Mouse (Mus musculus) liver, postnatal 0 days (tissue): Measurements from ENCODE around the gene Patz1. TPM values are rescaled to one million over a fixed set of nuclear protein-coding genes. Genes with fewer than 3 reads are reported as not detected.

Source experiments
- ATAC-seq: fragments of 200-750 bp; cut with Nextera tagmentation; 2 replicates; pipeline ENCODE4 v1.8.0; 2017; ENCODE audit warnings: mild to moderate bottlenecking, moderate library complexity
- DNase-seq: peaks from one replicate; pipeline ENCODE4 v3.0.0-alpha.2; 2016
- H3K27ac ChIP-seq: fragments of 300-500 bp; sonication (generic); 2 replicates; pipeline ENCODE4 v1.5.1; 2014; ENCODE audit warnings: antibody characterized with exemption, moderate library complexity, mild to moderate bottlenecking, low read depth
- H3K27me3 ChIP-seq: fragments of 300-500 bp; sonication (generic); 2 replicates; pipeline ENCODE4 v1.6.1; 2014; ENCODE audit warnings: low read length, control low read depth, mixed read lengths; ENCODE audit not compliant: insufficient read depth
- H3K36me3 ChIP-seq: fragments of 300-500 bp; sonication (generic); replicated peaks from 2 replicates; pipeline ENCODE4 v1.6.1; 2014; ENCODE audit warnings: mild to moderate bottlenecking, control low read depth, low read length, moderate library complexity, mixed read lengths; ENCODE audit not compliant: insufficient read depth
- H3K4me1 ChIP-seq: fragments of 300-500 bp; sonication (generic); 2 replicates; pipeline ENCODE4 v1.6.1; 2014; ENCODE audit warnings: antibody characterized with exemption, mild to moderate bottlenecking, control low read depth; ENCODE audit not compliant: insufficient read depth
- H3K4me2 ChIP-seq: fragments of 300-500 bp; sonication (generic); 2 replicates; pipeline ENCODE4 v1.6.1; 2014; ENCODE audit warnings: low read depth, mild to moderate bottlenecking, low read length, moderate library complexity, mixed read lengths
- H3K4me3 ChIP-seq: fragments of 300-500 bp; sonication (generic); 2 replicates; pipeline ENCODE4 v1.5.1; 2014; ENCODE audit warnings: low read depth, low read length
- H3K9ac ChIP-seq: fragments of 300-500 bp; sonication (generic); replicated peaks from 2 replicates; pipeline ENCODE4 v1.6.1; 2014; ENCODE audit warnings: mild to moderate bottlenecking, moderate library complexity
- H3K9me3 ChIP-seq: fragments of 300-500 bp; sonication (generic); 2 replicates; pipeline ENCODE4 v1.6.1; 2016; ENCODE audit warnings: mild to moderate bottlenecking, control low read depth, low read length, mixed read lengths
- CTCF ChIP-seq: sonication (generic); IDR thresholded peaks from 2 replicates; pipeline ENCODE4 v1.5.1; 2016; ENCODE audit warnings: antibody characterized with exemption, low read depth
- EP300 ChIP-seq: IDR thresholded peaks from 2 replicates; pipeline ENCODE4 v1.6.1; 2016; ENCODE audit warnings: antibody characterized with exemption, low read depth, mild to moderate bottlenecking
- WGBS: fragments of 180-500 bp; shearing (Covaris S2); extraction: QIAGEN DNeasy Blood & Tissue Kit; methylation state at CpG from one replicate; pipeline ENCODE4 v1.1.7; 2014; ENCODE audit not compliant: insufficient replicate concordance; 5-methylcytosine and 5-hydroxymethylcytosine counted together
- polyA plus RNA-seq: library from polyadenylated mRNA; unstranded; fragments of >200 nt; fragmentation: Nextera tagmentation; extraction: Ambion mirVana; gene quantifications from 2 replicates; pipeline ENCODE4 v1.2.1, GENCODE M21; 2015

Patz1 gene
- polyA plus RNA-seq, 1 experiment from 2014 or later = 8.8 TPM

- Histone ChIP-seq H3K4me3 (no peak overlapping the region), H3K27ac (no peak overlapping the region), H3K27me3 (no peaks in the 10 kb centered on the region), H3K9ac (no peak overlapping the region), H3K4me2 (no peak overlapping the region), H3K36me3 (peaks cover 29% of the 10 kb centered on the region), H3K4me1 (peaks cover 7% of the 10 kb centered on the region), H3K9me3 (no peaks in the 10 kb centered on the region)
- TF ChIP-seq EP300 = no peak
- TF ChIP-seq CTCF = no peak
- DNase-seq = no peak
- ATAC-seq = no peak
- 85% methylated on average over 7 of the region's 7 CpGs for WGBS
Measured at GRCm38 (mm10) chr11:3346351-3346750, 57.7 kb downstream of the Patz1 start.

- TF ChIP-seq EP300 (no peak), CTCF (peak; percentile 95)
- WGBS = 65% methylated on average over 12 of the region's 12 CpGs
- ATAC-seq (peak; percentile 80), DNase-seq (peak; percentile 88)
- Histone ChIP-seq H3K9ac (peak overlapping the region; percentile 44; the same call in 1 of the 2 replicates), H3K4me2 (no peak overlapping the region), H3K4me3 (no peak overlapping the region), H3K9me3 (no peaks in the 10 kb centered on the region), H3K27ac (peak overlapping the region; percentile 51; the same call in 1 of the 2 replicates), H3K27me3 (no peaks in the 10 kb centered on the region), H3K36me3 (peaks cover 36% of the 10 kb centered on the region), H3K4me1 (peaks cover 7% of the 10 kb centered on the region)
Measured at GRCm38 (mm10) chr11:3347091-3347834, 58.6 kb downstream of the Patz1 start.

GRCm38 (mm10) chr11:3347835-3348195 lies 59.1 kb downstream of the Patz1 start:
- Histone ChIP-seq H3K9ac (no peak overlapping the region), H3K9me3 (no peaks in the 10 kb centered on the region), H3K27me3 (no peaks in the 10 kb centered on the region), H3K4me1 (peaks cover 7% of the 10 kb centered on the region), H3K36me3 (peaks cover 42% of the 10 kb centered on the region), H3K4me2 (no peak overlapping the region), H3K27ac (peak overlapping the region; percentile 51; the same call in 1 of the 2 replicates), H3K4me3 (no peak overlapping the region)
- ATAC-seq = no peak
- no peak for DNase-seq
- TF ChIP-seq EP300 = no peak
- TF ChIP-seq CTCF = no peak

GRCm38 (mm10) chr11:3348576-3349342 lies 60.1 kb downstream of the Patz1 start:
- DNase-seq (peak; percentile 56), ATAC-seq (no peak)
- Histone ChIP-seq H3K27me3 (no peaks in the 10 kb centered on the region), H3K4me1 (peaks cover 7% of the 10 kb centered on the region), H3K27ac (0 out of 2 replicates have a peak overlapping the region, but pooled peaks have one; percentile 6), H3K9me3 (no peaks in the 10 kb centered on the region), H3K4me3 (no peak overlapping the region), H3K9ac (no peak overlapping the region), H3K4me2 (no peak overlapping the region), H3K36me3 (peaks cover 45% of the 10 kb centered on the region)
- WGBS = 45% methylated on average over 6 of the region's 6 CpGs
- TF ChIP-seq EP300 (no peak), CTCF (no peak)

GRCm38 (mm10) chr11:3349343-3349695 lies 60.6 kb downstream of the Patz1 start:
- Histone ChIP-seq H3K36me3 (peaks cover 42% of the 10 kb centered on the region), H3K9ac (no peak overlapping the region), H3K4me2 (no peak overlapping the region), H3K27ac (0 out of 2 replicates have a peak overlapping the region, but pooled peaks have one; percentile 6), H3K9me3 (no peaks in the 10 kb centered on the region), H3K4me3 (no peak overlapping the region), H3K4me1 (peaks cover 7% of the 10 kb centered on the region), H3K27me3 (no peaks in the 10 kb centered on the region)
- ATAC-seq (no peak), DNase-seq (no peak)
- TF ChIP-seq CTCF = no peak
- no peak for TF ChIP-seq EP300
- 89% methylated on average over 4 of the region's 4 CpGs for WGBS

- DNase-seq (no peak), ATAC-seq (no peak)
- H3K4me1 ChIP-seq = peaks cover 7% of the 10 kb centered on the region
- no peaks in the 10 kb centered on the region for H3K27me3 ChIP-seq
- no peak overlapping the region for H3K4me2 ChIP-seq
- H3K9ac ChIP-seq = no peak overlapping the region
- 82% methylated on average over 9 of the region's 9 CpGs for WGBS
- no peaks in the 10 kb centered on the region for H3K9me3 ChIP-seq
- H3K4me3 ChIP-seq = no peak overlapping the region
- H3K27ac ChIP-seq = no peak overlapping the region
- peaks cover 36% of the 10 kb centered on the region for H3K36me3 ChIP-seq
- TF ChIP-seq EP300 = no peak
Measured at GRCm38 (mm10) chr11:3352131-3352530, 63.5 kb downstream of the Patz1 start.
